Mouse (Mus musculus): ENCODE measurements around the gene Zbtb12.
"Not testable (repeated sequence)": the region's sequence is repeated elsewhere in the genome, so short reads cannot be mapped to it uniquely, and the experiment has no call there.

Zbtb12 gene

DNA sequence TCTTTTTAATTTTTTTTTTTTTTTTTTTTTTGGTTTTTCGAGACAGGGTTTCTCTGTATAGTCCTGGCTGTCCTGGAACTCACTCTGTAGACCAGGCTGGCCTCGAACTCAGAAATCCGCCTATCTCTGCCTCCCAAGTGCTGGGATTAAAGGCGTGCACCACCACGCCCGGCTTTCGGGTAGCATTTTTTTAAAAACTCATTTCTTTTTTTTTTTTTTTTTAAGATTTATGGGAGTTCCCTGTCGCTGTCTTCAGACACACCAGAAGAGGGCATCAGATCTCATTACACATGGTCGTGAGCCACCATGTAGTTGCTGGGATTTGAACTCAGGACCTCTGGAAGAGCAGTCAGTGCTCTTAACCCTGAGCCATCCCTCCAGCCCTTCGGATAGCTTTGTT is 22.7 kb downstream of the Zbtb12 start:
- DNase-seq (ENCODE audit: low spot score) = not testable (repeated sequence)

DNA sequence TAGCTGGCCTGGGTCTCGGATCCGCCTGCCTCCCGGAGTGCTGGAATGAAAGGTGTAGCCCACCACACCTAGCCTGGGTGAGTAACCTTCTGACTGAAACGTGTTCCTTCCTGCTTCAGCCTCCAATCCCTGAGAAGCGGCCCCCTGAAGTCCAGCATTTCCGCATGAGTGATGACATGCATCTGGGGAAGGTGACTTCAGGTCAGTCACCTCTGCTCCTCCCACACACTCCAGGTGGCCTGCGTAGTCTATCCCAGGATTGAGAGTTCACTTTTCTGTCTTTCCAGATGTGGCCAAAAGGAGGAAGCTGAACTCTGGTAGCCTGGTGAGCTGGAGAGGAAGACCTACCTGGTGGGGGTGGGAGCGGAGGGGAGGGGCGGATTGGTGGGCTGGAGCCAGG is 23.6 kb downstream of the Zbtb12 start:
- DNase-seq (ENCODE audit: low spot score) = no peak

DNA sequence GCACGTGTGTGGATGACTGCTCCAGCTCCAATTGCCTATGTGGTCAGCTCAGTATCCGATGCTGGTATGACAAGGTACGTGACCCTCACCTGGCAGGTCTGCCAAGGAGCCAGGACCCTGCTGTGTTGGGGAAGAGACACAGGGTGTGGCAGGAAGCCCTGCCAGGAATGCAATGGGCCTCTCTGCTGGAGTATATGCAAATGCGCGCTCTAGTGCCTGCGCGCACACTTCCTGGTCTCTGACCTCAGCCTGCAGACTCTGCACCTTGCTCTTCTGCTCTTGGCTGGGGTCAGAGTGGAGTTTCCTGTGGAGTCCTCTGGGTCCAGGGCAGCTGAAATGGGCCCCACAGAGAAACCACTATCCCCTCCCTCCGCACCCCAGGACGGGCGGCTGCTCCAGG is 31.7 kb downstream of the Zbtb12 start:
- no peak for DNase-seq (ENCODE audit: low spot score)

DNA sequence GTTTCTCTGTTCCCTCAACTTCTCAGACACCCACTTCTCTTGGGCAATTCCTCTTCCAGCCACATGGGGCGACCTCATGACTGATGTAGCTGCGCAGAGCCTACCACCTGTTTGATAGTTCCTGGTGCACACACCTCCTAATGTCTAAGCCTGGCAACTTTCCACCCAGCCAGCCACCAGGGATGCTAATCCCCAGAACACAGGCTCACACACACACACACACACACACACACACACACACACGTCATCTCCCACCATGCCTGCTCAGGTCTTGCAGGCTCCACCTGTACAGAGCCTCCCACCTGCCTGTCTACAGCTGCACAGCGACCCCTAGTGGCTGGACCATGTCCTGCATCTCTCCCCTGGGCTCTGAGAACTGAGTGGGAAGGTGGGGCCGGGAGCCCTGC is 32.7 kb downstream of the Zbtb12 start:
- peak; percentile 52 for DNase-seq (ENCODE audit: low spot score)

DNA sequence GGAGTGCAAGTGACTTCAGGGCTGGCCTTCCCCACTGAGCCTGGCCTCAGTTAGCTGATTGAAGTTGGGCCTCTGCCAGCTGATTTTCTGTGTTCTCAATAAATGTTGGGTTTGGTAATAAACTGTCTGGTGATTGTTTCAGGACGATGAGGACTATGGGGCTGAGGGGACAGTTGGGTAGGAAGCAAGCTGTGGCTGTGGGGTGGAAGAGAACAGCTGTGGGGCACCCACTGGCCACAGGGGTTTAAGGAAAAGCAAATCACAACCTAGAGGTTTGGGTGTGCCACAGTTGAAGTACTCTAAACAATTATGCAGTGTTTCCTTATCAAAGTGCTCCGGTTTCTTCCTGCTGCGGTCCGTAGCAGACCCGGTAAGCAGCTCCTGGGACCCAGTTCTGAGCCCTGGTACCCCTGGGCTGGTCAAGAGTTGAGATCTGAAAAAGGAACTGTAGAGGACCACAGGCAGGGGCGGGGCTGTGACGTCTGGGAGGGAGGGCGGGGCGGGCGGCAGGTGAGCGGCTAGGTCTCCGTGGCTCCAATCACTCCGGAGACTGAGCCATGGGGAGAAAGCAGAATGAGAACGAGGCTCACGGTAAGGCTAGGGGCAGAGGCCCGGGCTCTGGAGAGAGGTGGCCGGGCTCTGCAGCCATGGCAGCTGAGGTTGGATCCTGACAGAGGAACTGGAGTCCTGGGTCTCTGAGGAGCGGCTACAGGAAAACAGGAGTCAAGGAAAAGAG is 34.8 kb downstream of the Zbtb12 start, which contains the start of gene Slc44a4:
Slc44a4 (plus strand) TSS at position 537 of the 736 bp plus-strand sequence.
- no peak for DNase-seq (ENCODE audit: low spot score)

DNA sequence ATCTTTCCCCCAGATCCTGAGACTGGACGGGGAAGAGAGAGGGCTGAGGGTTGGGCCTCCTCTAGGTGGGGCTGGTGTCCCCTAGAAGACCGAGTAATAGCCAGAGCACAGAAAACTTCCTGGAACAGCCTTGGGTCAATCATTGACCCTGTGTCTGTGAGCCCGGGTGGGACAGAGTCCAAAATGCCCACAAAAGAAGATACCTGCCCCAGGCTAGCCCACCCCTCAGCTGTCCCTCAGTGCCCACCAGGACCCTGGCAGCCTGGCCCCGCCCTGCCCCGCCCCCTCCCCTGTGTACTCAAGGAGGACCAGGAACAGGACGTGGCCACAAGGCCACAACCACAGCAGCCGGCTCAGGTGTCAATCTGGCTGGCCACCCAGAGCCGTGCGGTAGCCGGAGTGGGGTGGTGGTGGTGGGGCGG is 36.1 kb downstream of the Zbtb12 start:
- DNase-seq (ENCODE audit: low spot score) = no peak

DNA sequence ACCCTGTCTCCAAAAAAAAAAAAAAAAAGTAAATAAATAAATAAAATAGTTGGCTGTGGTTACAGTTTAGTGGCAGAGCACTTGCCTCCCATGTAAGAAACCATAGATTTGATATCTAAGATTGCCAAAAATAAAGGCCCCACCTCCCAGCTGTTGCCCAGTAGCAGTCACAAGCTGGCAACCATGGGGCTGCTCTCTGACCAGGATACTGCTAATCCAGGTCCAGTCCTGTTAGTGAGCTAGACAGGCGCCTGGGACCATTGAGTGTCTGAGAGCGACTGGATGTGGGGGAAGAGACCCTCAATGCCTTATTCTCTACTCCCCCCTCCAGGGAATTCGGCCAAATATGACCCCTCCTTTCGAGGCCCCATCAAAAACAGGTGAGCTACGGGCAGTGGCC is 37.0 kb downstream of the Zbtb12 start:
- no peak for DNase-seq (ENCODE audit: low spot score)

DNA sequence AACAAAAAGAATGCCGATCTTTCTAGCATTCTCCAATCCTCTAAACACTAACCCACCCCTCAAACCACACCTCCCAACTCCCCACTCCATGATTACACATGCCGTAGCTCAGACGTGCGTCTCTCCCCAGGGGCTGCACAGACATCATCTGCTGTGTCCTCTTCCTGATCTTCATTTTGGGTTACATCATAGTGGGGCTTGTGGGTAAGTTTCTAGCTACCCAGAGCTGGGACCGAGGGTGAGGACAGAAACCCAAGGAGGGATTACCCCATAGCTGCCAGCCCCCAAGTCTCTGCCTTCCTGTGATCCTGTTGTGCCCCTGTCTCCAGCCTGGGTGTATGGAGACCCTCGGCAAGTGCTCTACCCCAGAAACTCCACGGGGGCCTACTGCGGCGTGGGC is 37.9 kb downstream of the Zbtb12 start:
- no peak for DNase-seq (ENCODE audit: low spot score)

DNA sequence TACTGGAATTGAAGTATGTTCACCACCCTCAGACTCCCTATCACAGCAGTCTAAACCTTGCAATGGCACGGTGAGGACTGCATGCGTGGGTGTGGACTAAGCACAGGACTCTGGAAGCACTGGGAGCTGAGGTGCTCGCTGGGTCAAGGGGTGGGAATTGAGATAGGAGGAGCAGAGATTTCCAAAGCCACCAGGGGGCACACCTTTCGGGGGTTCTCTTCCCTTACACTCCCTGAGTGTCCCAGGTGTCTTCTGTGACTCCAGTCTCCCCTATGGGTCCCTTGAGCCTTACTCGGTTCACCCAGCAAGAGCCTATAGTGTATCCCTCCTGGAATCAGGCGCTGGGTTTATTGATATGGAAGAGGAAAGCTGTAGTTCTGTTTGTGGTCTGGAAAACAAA is 43.7 kb downstream of the Zbtb12 start:
- DNase-seq (ENCODE audit: low spot score) = no peak

DNA sequence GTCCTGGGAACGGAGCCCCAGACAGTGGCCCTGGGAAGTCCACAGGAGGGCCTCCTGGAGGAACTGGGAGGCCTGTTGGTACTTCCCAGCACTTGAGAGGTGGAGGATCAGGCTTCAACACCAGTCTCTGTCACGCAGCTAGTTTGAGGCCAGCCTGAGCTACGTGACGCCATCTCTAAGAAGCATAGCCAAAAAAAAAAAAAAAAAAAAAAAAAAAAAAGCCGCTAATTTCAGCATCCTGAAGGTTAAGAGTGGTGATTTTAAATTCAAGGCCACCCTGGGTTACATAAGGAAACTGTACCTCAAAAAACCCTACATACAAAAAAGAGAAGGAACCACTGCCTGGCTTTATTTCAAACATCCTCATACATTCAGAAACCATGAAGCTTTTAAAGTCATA is 45.0 kb downstream of the Zbtb12 start:
- DNase-seq (ENCODE audit: low spot score) = no peak

DNA sequence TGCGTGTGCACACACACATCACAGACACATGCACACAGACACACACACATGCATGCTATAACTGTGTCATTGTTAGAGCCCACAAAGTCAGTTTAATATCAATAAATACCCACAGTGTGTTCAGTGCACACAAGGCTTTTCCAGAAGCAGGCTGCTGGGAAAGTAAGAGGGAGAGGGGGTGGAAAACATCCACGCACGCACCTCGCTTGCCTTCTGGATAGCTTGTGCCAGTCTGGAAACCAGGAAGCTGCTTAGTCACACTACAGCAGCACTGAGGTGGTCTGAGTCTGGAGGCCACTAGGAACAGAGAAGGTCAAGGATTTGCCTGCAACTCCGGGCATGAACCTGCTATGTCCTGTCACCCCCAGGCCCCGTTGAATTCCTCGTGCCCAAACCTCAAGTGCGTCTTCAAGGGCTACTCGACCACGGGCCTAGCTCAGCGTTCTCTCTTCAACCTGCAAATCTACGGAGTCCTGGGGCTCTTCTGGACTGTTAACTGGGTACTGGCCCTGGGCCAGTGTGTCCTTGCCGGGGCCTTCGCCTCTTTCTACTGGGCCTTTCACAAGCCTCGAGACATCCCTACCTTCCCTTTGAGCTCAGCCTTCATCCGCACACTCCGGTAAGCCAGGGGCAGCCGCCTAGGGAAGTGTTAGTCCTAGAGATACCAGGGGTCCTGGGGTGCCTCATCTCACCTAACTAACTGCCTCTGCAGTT is 48.2 kb downstream of the Zbtb12 start:
- no peak for DNase-seq (ENCODE audit: low spot score)

DNA sequence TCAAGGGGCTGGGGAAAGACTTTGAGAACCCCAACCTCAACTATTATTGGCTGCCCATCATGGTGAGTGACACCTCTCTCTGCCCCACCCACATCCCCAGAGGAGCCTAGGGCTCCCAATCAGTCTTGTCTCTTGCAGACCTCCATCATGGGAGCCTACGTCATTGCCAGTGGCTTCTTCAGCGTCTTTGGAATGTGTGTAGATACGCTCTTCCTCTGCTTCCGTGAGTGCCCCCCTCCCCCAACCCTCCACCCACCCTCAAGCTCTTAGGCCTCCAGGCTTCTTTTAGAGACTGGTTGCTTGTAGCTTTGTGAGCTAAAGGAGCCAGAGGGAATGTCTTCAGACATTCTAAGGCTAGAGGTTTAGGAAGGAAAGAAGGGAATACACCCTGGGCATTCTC is 49.6 kb downstream of the Zbtb12 start:
- DNase-seq (ENCODE audit: low spot score) = no peak

DNA sequence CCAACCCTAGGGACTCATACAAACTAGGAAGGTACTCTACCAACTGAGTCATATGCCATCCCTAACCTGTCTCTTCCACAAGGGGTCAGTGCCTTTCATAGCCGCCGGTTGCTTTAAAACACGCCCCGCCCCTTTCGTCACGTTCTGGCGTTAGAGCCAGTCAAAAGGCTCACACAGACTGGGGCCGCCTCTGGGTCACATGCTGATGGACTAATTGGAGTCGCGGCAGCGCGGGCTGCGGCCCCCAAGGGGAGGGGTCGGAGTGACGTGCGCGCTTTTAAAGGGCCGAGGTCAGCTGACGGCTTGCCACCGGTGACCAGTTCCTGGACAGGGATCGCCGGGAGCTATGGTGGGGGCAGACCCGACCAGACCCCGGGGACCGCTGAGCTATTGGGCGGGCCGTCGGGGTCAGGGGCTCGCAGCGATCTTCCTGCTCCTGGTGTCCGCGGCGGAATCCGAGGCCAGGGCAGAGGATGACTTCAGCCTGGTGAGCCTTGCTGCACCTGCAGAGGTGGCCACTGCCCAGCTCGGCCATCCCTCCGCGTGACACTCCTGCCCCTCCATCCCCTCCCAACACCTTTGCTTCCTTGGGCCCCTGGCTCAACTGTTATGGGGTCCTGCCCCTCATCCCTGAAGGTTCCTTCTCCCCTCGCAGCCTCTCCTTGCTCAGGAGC is 51.9 kb downstream of the Zbtb12 start, which contains the start of gene Neu1:
Neu1 (plus strand) TSS at position 193 of the 674 bp plus-strand sequence.
- peak; percentile 88 for DNase-seq (ENCODE audit: low spot score)

DNA sequence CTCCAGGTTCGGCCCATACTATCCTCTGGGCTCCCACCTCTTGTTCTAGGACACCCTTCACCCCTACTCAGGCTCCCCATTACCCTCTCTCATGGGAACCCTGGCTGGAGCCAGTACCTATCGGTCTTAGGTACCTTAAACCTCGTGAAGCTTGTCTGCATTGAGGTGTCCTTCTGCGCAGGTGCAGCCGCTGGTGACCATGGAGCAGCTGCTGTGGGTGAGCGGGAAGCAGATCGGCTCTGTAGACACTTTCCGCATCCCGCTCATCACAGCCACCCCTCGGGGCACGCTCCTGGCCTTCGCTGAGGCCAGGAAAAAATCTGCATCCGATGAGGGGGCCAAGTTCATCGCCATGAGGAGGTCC is 52.4 kb downstream of the Zbtb12 start:
- no peak for DNase-seq (ENCODE audit: low spot score)

DNA sequence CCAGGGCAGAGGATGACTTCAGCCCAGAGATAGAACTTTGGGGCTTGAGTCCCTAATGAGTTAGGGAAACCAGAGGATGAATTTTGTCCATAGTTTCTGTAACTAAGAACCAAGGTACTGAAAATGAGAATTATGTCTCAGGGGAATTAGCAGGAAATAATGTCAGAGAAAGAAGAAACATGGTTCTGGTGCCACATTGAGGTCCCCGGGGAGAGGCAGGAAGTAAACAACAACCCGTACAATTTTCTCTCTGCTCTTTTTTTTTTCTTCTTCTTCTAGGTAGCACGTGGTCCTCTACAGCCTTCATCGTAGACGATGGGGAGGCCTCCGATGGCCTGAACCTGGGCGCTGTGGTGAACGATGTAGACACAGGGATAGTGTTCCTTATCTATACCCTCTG is 53.0 kb downstream of the Zbtb12 start:
- DNase-seq (ENCODE audit: low spot score) = no peak

DNA sequence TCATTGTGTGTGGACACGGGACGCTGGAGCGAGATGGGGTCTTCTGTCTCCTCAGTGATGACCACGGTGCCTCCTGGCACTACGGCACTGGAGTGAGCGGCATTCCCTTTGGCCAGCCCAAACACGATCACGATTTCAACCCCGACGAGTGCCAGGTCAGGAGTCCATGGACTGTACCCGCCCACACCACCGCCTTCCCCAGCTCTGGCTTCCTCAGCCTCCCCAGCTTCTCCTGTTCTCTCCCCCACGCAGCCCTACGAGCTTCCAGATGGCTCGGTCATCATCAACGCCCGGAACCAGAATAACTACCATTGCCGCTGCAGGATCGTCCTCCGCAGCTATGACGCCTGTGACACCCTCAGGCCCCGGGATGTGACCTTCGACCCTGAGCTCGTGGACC is 54.7 kb downstream of the Zbtb12 start:
- no peak for DNase-seq (ENCODE audit: low spot score)

DNA sequence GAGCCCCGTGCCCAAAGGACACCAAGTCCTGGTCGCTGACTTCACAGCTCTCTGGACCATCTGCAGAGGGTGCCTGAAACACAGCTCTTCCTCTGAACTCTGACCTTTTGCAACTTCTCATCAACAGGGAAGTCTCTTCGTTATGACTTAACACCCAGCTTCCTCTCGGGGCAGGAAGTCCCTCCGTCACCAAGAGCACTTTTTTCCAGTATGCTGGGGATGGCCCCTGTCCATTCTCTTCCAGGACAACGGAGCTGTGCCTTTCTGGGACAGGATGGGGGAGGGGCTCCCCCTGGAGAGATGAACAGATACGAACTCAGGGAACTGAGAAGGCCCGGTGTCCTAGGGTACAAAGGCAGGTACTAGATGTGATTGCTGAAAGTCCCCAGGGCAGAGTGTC is 55.5 kb downstream of the Zbtb12 start:
- no peak for DNase-seq (ENCODE audit: low spot score)

DNA sequence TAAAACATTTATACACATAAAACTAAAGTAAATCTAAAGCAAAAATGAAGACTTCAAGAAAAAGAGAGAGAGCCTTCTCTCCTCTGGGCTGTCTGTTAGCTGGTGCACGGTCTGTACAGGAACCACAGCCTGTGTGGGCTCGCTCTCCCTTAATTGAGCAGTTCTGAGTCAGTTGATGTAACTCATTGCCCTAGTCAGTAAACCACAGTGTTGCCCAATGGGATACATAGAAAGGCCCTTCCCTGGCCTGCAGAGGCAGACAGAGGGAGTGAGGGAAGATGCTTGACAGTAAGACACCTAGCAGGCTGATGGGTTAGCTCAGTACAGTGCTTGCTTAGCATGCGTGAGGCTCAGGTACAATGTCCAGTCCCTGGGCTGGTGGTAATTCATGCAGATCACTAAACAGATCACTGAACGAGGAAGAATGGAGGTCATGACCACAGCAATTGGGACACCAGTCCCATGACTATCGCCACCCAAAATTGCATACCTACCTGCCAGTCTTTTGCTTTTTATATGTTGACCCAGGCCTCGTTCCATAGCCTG is 58.8 kb downstream of the Zbtb12 start:
- no peak for DNase-seq (ENCODE audit: low spot score)

DNA sequence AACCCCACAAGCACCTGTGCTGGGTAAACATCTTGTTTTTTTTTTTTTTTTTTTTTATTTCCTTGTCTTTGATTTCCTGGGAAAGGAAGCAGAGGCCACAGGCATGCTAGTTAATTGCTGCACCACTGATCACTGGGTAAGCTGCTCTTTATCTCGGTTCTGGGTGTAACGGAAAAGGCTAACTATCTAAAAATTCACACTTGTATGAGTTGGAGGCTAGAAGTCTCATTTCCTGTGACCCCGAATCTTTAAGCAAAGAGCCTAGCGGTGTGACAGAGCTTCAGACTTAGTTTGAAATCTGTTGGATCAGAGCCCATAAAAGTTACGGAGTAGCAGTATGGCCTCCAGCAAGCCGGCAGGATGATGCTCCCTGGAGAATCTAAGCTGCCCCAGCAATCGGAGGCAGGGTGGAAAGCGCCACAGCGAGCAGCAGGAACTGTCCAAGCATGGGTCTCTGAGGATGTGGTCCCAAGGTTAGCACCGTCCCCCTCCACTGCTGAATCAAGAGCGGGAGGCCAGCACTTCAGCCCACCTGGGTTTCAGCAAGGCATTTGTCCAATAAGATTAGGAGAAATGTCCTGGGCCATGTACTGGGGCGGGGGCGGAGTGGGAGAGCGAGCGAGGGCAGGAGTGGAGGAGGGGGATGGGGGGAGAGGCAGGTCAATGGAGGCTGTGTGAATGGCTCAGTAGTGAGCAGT is 62.2 kb downstream of the Zbtb12 start:
- no peak for DNase-seq (ENCODE audit: low spot score)

DNA sequence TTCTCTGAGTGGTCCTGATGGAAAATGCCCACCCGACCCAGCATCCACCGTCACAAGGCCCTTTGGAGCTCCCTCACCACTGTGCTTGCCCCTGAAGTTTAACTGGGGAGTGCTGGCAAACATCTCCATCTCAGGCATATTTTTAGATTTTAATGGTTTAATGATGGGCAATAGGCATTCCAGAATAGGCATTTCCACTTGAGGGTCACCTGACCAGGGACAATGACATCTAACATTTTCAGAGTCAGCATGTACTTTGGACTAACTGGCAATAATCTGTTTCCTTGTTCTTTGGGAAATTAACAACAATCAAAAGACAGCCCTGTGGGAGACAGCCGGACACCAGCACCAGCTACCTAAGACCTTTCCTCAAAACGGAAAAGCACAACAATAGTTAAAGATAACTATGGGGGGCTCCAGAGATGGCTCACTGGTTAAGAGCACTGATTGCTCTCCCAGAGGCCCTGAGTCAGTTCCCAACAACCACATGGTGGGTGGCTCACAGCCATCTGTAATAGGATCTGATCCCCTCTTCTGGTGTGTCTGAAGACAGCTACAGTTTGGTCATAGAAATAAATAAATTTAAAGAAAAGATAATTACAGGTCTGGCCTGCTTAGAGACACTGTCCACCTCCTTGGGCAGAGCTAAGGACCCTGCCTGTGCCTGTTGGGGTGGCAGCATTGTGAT is 64.0 kb downstream of the Zbtb12 start:
- no peak for DNase-seq (ENCODE audit: low spot score)

DNA sequence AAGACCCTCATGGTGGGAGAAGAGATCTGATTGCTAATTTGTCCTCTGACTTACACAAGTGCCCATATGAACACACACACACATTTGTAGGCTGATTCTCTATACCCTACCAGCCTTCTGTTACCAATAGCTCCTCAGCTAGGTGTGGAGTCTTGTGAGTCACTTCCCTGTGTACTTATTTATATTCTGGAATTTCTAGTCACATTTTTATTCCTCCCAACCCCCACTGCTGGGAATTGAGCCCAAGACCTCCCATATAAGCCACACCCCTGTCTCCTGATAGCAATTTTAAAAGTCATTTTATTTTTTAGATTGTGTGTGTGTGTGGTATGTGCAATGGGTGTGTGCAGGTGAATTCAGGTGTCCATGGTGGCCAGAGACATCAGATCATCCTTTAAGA is 65.1 kb downstream of the Zbtb12 start:
- DNase-seq (ENCODE audit: low spot score) = no peak

Data from ovary, postnatal 10 days (tissue).